Comparison of ENCODE assay signal across 17 mouse cellular contexts in genomic region chr17:46060253-46060652, GRCm38 (mm10). TPM values are rescaled to one million over a fixed set of nuclear protein-coding genes. Genes with fewer than 3 reads are reported as not detected.
A peak's percentile ranks its signal among the peaks of the same experiment; 100 is the strongest.
DNase-seq lines count a peak whose midpoint lies in the region.
"Had no signal": no experiment of that assay in that cellular context is flagged by ENCODE, and none has a peak within 500 bp of the region (broad histone marks: within the 10 kb centered on the region; RNA-seq: fewer than 3 reads in every experiment).

No protein-coding gene starts in this region.

- peak; percentile 60 for DNase-seq in kidney, adult 11 months
- no peak for DNase-seq in kidney, postnatal 10 days
- DNase-seq in kidney, adult 8-10 months, result peak; percentile 37 to 41
- no peak for DNase-seq in kidney, postnatal 4 days
- peak; percentile 34 for DNase-seq in 3134 (ENCODE audit: extremely low read depth, insufficient read length, low spot score)
- peak; percentile 64 for DNase-seq in kidney, postnatal 14 days
- no peak for DNase-seq in layer of hippocampus, postnatal 14 days (ENCODE audit: low spot score in 2 of 2)
- no peak for DNase-seq in adrenal gland, postnatal 4 days (ENCODE audit: low spot score in 2 of 2)
- DNase-seq: adrenal gland, adult 2 months; adrenal gland, postnatal 14 days; cerebellum, adult 11-12 months; cerebellum, adult 8-10 months; cerebellum, postnatal 10 days; cerebellum, postnatal 36 days; embryo, embryonic 11 days; gastrocnemius, postnatal 14 days; heart, adult 11 months had no signal

RNA-seq across cellular contexts. Expression of gene Vegfa, which starts 28.1 kb away (rescaled TPM):
- total RNA-seq in layer of hippocampus, postnatal 14 days (2021), result 10 to 100 TPM; 79.6 to 96.5 TPM
- 100 to 1,000 TPM; 242 to 257 TPM for total RNA-seq in adrenal gland, postnatal 4 days (2021)

RNA-seq across cellular contexts. Expression of gene Mrps18a, which starts 50.5 kb away (rescaled TPM):
- total RNA-seq in layer of hippocampus, postnatal 14 days (2021), result 10 to 100 TPM; 77.4 to 79.2 TPM
- total RNA-seq in adrenal gland, postnatal 4 days (2021), result 100 to 1,000 TPM in 1 of 2 experiments, 10 to 100 TPM in 1; 94.1 to 101 TPM

Comparison
In these comparisons a context has a peak if more than half of its experiments do, and no peak if none do; other contexts are left out.
1. DNase-seq: peak in kidney, adult 11 months (single experiment), kidney, adult 8-10 months (2 of 2), 3134 (single experiment) and kidney, postnatal 14 days (single experiment); none in kidney, postnatal 10 days (single experiment), kidney, postnatal 4 days (0 of 2), layer of hippocampus, postnatal 14 days (0 of 2) and adrenal gland, postnatal 4 days (0 of 2).